Mouse (Mus musculus) thymus, adult 2 months (tissue): Measurements from ENCODE around the gene Krtap5-1.

Experiments
- CTCF ChIP-seq: fragments of 200-500 bp; IDR thresholded peaks from 2 replicates; pipeline ENCODE4 v1.5.1; 2012; ENCODE audit warnings: mild to moderate bottlenecking, control low read depth, low read length, moderate library complexity, borderline replicate concordance; ENCODE audit not compliant: control insufficient read depth, poor library complexity, insufficient read depth; ENCODE audit errors: extremely low read depth
- POLR2A ChIP-seq: fragments of 200-500 bp; IDR thresholded peaks from 2 replicates; pipeline ENCODE4 v1.6.1; 2012; ENCODE audit warnings: mild to moderate bottlenecking, low read length, control low read depth, moderate library complexity; ENCODE audit not compliant: control insufficient read depth, poor library complexity, insufficient read depth; ENCODE audit errors: extremely low read depth

GRCm38 (mm10) chr7:142335151-142335550 is 38.2 kb upstream of the Krtap5-1 start:
- TF ChIP-seq CTCF, result no peak
- TF ChIP-seq POLR2A, result no peak
